9 mouse cellular contexts compared by ENCODE assay signal in the genomic region with DNA sequence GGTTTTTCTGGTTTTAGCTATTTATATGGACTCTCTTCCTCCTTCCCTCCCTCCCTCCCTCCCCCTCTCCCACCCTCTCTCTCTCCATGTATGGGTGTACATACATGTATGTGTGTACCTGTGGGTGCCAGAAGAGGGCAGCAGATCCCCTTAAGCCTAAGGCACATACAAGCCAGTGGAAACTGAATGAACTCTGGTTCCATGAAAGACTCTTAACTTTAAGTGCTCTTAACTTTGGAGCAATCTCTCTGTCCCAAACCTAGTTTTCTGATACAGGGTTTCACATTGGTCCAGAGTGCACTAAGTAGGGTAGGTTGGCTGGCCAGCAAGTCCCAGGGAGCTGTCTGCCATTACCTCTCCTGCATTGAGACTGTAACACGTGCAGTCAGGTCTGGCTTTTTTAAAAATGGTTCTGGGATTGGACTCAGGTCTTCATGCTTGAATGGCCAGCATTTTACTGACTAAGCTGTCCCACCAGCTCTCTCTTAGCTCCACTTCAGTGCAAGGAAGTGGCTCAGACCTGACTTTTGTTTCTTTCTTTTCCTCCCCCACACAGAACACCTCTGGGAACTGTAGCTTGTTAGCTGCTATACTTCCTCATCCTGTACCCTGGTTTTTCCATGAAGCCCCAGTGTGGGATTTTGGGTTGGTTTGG. TPM values are rescaled to one million over a fixed set of nuclear protein-coding genes. Genes with fewer than 3 reads are reported as not detected.
DNase-seq lines count a peak whose midpoint lies in the region; ATAC-seq lines count a peak whose summit lies in the region.
"Had no signal": no experiment of that assay in that cellular context is flagged by ENCODE, and none has a peak within 500 bp of the region (broad histone marks: within the 10 kb centered on the region; RNA-seq: fewer than 3 reads in every experiment).

No protein-coding gene starts in this region.

- no peaks in the 10 kb centered on the region for H3K36me3 ChIP-seq in stomach, embryonic 16.5 days (ENCODE audit: control insufficient read depth, insufficient read depth, low read length)
- H3K36me3 ChIP-seq: limb, embryonic 13.5 days had no signal

- H3K4me2 ChIP-seq in stomach, embryonic 16.5 days (ENCODE audit: low read depth, low read length), result no peak overlapping the region
- H3K4me2 ChIP-seq: limb, embryonic 13.5 days had no signal

- H3K27ac ChIP-seq in stomach, embryonic 16.5 days (ENCODE audit: low read length), result no peak overlapping the region
- H3K27ac ChIP-seq: limb, embryonic 13.5 days had no signal

- 96% methylated on average over 1 of the region's 1 CpGs for WGBS in stomach, embryonic 16.5 days

- intact Hi-C loops in heart, postnatal 25 days (cut with DNase I), result loop anchor here (5.0 kb wide), 3 partner anchors 46 to 61 kb away; partner anchors contain the start of genes Akap1 and Scpep1

- ATAC-seq in stomach, embryonic 16.5 days (ENCODE audit: insufficient read depth, low FRiP score), result peak; percentile 77; the same call in 1 of the 2 replicates

- H3K9ac ChIP-seq in stomach, embryonic 16.5 days (ENCODE audit: low read length), result no peak overlapping the region
- H3K9ac ChIP-seq: limb, embryonic 13.5 days had no signal

- no peak overlapping the region for H3K4me3 ChIP-seq in stomach, embryonic 16.5 days (replicated peaks; ENCODE audit: low read length)
- H3K4me3 ChIP-seq: limb, embryonic 13.5 days had no signal

- peak; percentile 94 for DNase-seq in heart, adult 11 months
- no peak for DNase-seq in heart, postnatal 25 days (ENCODE audit: low spot score)
- DNase-seq in ES-CJ7 (ENCODE audit: low read depth, low spot score), result peak; percentile 79
- peak; percentile 55 to 61 for DNase-seq in cerebellum, adult 18-20 months
- DNase-seq in gastrocnemius, adult 8-10 months (ENCODE audit: low spot score in 2 of 2), result peak; percentile 29 to 52
- DNase-seq in kidney, postnatal 25 days, result peak; percentile 88 to 89
- peak; percentile 92 for DNase-seq in lung, postnatal 36 days

- H3K9me3 ChIP-seq in stomach, embryonic 16.5 days (replicated peaks; ENCODE audit: control insufficient read depth, low read length), result no peaks in the 10 kb centered on the region
- H3K9me3 ChIP-seq: limb, embryonic 13.5 days had no signal

- no peaks in the 10 kb centered on the region for H3K27me3 ChIP-seq in stomach, embryonic 16.5 days (ENCODE audit: control insufficient read depth, insufficient read depth, low read length)
- H3K27me3 ChIP-seq: limb, embryonic 13.5 days had no signal

- H3K4me1 ChIP-seq in stomach, embryonic 16.5 days (ENCODE audit: control insufficient read depth, insufficient read depth, low read length), result no peaks in the 10 kb centered on the region
- H3K4me1 ChIP-seq: limb, embryonic 13.5 days had no signal

RNA-seq across cellular contexts. Expression of gene Akap1, which starts 44.3 kb away (rescaled TPM):
- total RNA-seq in heart, postnatal 25 days (2021), result 100 to 1,000 TPM; 114 to 123 TPM
- total RNA-seq in gastrocnemius, adult 8-10 months (2022), result 10 to 100 TPM; 61.8 to 71.6 (median 65.3) TPM
- 28.5 and 30.9 TPM in 2 replicates for polyA plus RNA-seq in stomach, embryonic 16.5 days (2015; fragmentation: Nextera tagmentation; extraction: Ambion mirVana)

RNA-seq across cellular contexts. Expression of gene Scpep1, which starts 46.6 kb away (rescaled TPM):
- 10 to 100 TPM; 16.8 to 20.3 TPM for total RNA-seq in heart, postnatal 25 days (2021)
- total RNA-seq in gastrocnemius, adult 8-10 months (2022), result 1 to 10 TPM; 4.5 to 9.4 (median 6.0) TPM
- polyA plus RNA-seq in stomach, embryonic 16.5 days (2015; fragmentation: Nextera tagmentation; extraction: Ambion mirVana), result 88.2 and 93.1 TPM in 2 replicates

RNA-seq across cellular contexts. Expression of gene Elobl, which starts 58.0 kb away (rescaled TPM):
- not detected for total RNA-seq in heart, postnatal 25 days (2021)
- total RNA-seq in gastrocnemius, adult 8-10 months (2022), result not detected
- polyA plus RNA-seq in stomach, embryonic 16.5 days (2015; fragmentation: Nextera tagmentation; extraction: Ambion mirVana), result not detected in 2 replicates
- polyA plus RNA-seq: limb, embryonic 13.5 days had no signal
